Mouse (Mus musculus) G1E (cell line): ENCODE data around the gene Tubb4b. TPM values are rescaled to one million over a fixed set of nuclear protein-coding genes. Genes with fewer than 3 reads are reported as not detected.

Experiments
- ATAC-seq: 2 replicates; pipeline ENCODE4 v1.8.0; 2016; ENCODE audit warnings: mild to moderate bottlenecking; ENCODE audit not compliant: insufficient number of reproducible peaks, poor library complexity, low FRiP score, severe bottlenecking; ENCODE audit errors: extremely low read depth
- DNase-seq: peaks from one replicate; pipeline ENCODE4 v3.0.0; 2012; ENCODE audit warnings: low spot score
- H3K27me3 ChIP-seq: 2 replicates; pipeline ENCODE4 v1.6.1; 2012; ENCODE audit warnings: mild to moderate bottlenecking, low read length, inconsistent platforms; ENCODE audit not compliant: insufficient read depth
- H3K36me3 ChIP-seq: replicated peaks from 2 replicates; pipeline ENCODE3; 2012; ENCODE audit warnings: mild to moderate bottlenecking, inconsistent platforms
- H3K4me1 ChIP-seq: 2 replicates; pipeline ENCODE4 v1.6.1; 2012; ENCODE audit warnings: low read depth, low read length, inconsistent platforms, mixed read lengths; ENCODE audit not compliant: insufficient read depth
- H3K4me3 ChIP-seq: 2 replicates; pipeline ENCODE4 v1.5.1; 2012; ENCODE audit warnings: low read depth, mild to moderate bottlenecking, inconsistent platforms, low read length, moderate library complexity, mixed read lengths
- H3K9me3 ChIP-seq: replicated peaks from 2 replicates; pipeline ENCODE4 v1.6.1; 2012; ENCODE audit warnings: inconsistent platforms
- CTCF ChIP-seq: IDR thresholded peaks from 2 replicates; pipeline ENCODE4 v1.5.1; 2012; ENCODE audit warnings: low read depth, low read length, inconsistent platforms, mixed read lengths
- GATA1 ChIP-seq: IDR thresholded peaks from 2 replicates; pipeline ENCODE4 v1.6.1; 2012; ENCODE audit warnings: borderline replicate concordance, low read length, inconsistent platforms, mixed read lengths
- GATA2 ChIP-seq: IDR thresholded peaks from 2 replicates; pipeline ENCODE4 v1.6.1; 2012; ENCODE audit warnings: low read depth, low read length, inconsistent platforms, borderline replicate concordance
- POLR2AphosphoS5 ChIP-seq: IDR thresholded peaks from 2 replicates; pipeline ENCODE4 v1.6.1; 2012; ENCODE audit warnings: low read depth, low read length, inconsistent platforms; ENCODE audit not compliant: insufficient replicate concordance
- TAL1 ChIP-seq: conservative IDR thresholded peaks from 2 replicates; pipeline ENCODE4 v1.6.1; 2012; ENCODE audit warnings: low read depth, low read length, inconsistent platforms, mixed read lengths
- polyA plus RNA-seq: library from polyadenylated mRNA; stranded (reverse); fragments of >175 nt; gene quantifications from 2 replicates; pipeline ENCODE4 v1.2.3, GENCODE M21; 2012
- total RNA-seq, 2 experiments: library from RNA; stranded (forward) in 1 of 2; stranded (reverse) in 1 of 2; fragments of 200-1000 nt in 1 of 2; fragments of >200 nt in 1 of 2; fragmentation: Nextera tagmentation in 1 of 2; gene quantifications; 2 replicates each; pipeline ENCODE4 v1.2.3; 2014 to 2017

Gene Tubb4b
- total and polyA plus RNA-seq, 3 experiments: 427 to 799 (median 639) TPM

GRCm38 (mm10) chr2:25266720-25267119 is 42.2 kb upstream of the Tubb4b start:
- ATAC-seq (no peak), DNase-seq (no peak)
- Histone ChIP-seq H3K4me3 (peak overlapping the region; percentile 89; the same call in 1 of the 2 replicates), H3K36me3 (peaks cover 81% of the 10 kb centered on the region), H3K9me3 (no peaks in the 10 kb centered on the region), H3K27me3 (no peaks in the 10 kb centered on the region), H3K4me1 (peaks cover 95% of the 10 kb centered on the region)
- TF ChIP-seq GATA1 (no peak), GATA2 (no peak), CTCF (no peak), TAL1 (no peak), POLR2AphosphoS5 (no peak)

GRCm38 (mm10) chr2:25265897-25266656 is 41.6 kb upstream of the Tubb4b start:
- DNase-seq (peak; percentile 86), ATAC-seq (peak; percentile 41; the same call in 1 of the 2 replicates)
- Histone ChIP-seq H3K4me1 (peaks cover 95% of the 10 kb centered on the region), H3K9me3 (no peaks in the 10 kb centered on the region), H3K36me3 (peaks cover 75% of the 10 kb centered on the region), H3K4me3 (peak overlapping the region; percentile 89), H3K27me3 (no peaks in the 10 kb centered on the region)
- TF ChIP-seq GATA2 (no peak), CTCF (no peak), GATA1 (no peak), POLR2AphosphoS5 (no peak), TAL1 (no peak)

GRCm38 (mm10) chr2:25264851-25265250 is 40.3 kb upstream of the Tubb4b start:
- peak overlapping the region; percentile 89; the same call in 1 of the 2 replicates for H3K4me3 ChIP-seq
- no peaks in the 10 kb centered on the region for H3K9me3 ChIP-seq
- ATAC-seq (no peak), DNase-seq (no peak)
- peaks cover 63% of the 10 kb centered on the region for H3K36me3 ChIP-seq
- TF ChIP-seq TAL1 (no peak), GATA2 (no peak), CTCF (no peak), POLR2AphosphoS5 (no peak), GATA1 (no peak)
- H3K27me3 ChIP-seq: no peaks in the 10 kb centered on the region
- peaks cover 83% of the 10 kb centered on the region for H3K4me1 ChIP-seq

GRCm38 (mm10) chr2:25264286-25264660 is 39.8 kb upstream of the Tubb4b start:
- no peaks in the 10 kb centered on the region for H3K27me3 ChIP-seq
- peak overlapping the region; percentile 89; the same call in 1 of the 2 replicates for H3K4me3 ChIP-seq
- ATAC-seq (no peak), DNase-seq (no peak)
- TF ChIP-seq GATA2: no peak
- no peak for TF ChIP-seq GATA1
- TF ChIP-seq CTCF: no peak
- TF ChIP-seq POLR2AphosphoS5: no peak
- TF ChIP-seq TAL1: no peak
- H3K4me1 ChIP-seq: peaks cover 79% of the 10 kb centered on the region
- H3K9me3 ChIP-seq: no peaks in the 10 kb centered on the region
- H3K36me3 ChIP-seq: peaks cover 60% of the 10 kb centered on the region

DNA sequence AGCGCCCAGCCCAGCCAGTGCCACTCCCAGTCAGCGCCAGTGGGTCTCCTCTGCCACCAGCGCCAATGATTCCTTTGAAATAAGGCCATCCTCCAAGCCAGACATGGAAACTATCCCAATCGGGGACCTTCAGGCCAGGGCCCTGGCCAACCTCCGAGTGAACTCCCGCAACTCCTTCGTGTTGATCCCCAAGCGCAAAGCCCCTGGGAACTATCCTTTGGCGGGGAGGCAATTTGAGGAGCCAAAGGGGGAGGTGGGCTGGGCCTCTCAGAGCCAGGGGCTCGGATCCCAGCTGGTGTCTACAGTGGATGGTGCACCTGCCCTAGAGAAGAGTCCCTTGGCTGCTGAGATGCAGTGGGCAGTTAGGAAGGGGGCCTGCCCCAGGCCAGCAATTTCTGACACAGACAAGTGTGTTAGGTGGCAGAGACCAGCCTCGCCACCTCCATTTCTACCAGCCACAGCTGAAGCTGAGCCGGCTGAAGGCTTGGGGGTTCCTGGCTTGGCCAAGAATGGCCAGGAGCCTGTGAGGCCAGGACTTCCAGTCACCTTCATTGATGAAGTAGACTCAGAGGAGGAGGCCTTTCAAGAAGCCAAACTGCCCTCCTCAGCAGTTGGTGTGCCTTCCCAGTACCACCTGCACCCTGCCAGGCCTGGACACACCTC is 39.3 kb upstream of the Tubb4b start:
- H3K9me3 ChIP-seq: no peaks in the 10 kb centered on the region
- H3K4me3 ChIP-seq: peak overlapping the region; percentile 89
- H3K27me3 ChIP-seq: no peaks in the 10 kb centered on the region
- H3K36me3 ChIP-seq: peaks cover 56% of the 10 kb centered on the region
- ATAC-seq (no peak), DNase-seq (no peak)
- peaks cover 74% of the 10 kb centered on the region for H3K4me1 ChIP-seq
- no peak for TF ChIP-seq GATA2
- no peak for TF ChIP-seq CTCF
- TF ChIP-seq POLR2AphosphoS5: no peak
- no peak for TF ChIP-seq TAL1
- no peak for TF ChIP-seq GATA1
